ENCODE assay signal across 13 mouse cellular contexts in the genomic region with DNA sequence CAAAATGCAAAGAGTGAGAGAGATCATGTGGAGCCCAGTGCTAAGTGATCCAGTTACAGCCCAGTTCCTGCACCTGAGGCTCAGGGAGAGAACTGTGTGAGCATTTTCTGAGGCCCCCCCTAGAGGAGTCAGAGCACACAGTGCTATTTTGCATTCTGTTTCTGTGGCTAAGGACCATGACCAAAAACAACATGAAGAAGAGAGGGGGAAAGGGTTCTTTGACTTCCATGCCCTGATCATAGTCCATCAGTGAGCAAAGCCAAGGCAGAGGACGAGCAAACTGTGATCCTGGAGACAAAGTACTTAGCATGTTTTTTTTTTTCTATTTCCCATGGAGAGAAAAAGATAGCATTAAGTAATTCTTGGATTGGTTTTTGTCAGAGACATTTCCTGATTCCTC.
"Had no signal": no experiment of that assay in that cellular context is flagged by ENCODE, and none has a peak within 500 bp of the region (broad histone marks: within the 10 kb centered on the region; RNA-seq: fewer than 3 reads in every experiment).

No protein-coding gene starts in this region.

- H3K27ac ChIP-seq: intestine, embryonic 15.5 days; kidney, postnatal 0 days; limb, embryonic 12.5 days; limb, embryonic 15.5 days; liver, embryonic 13.5 days had no signal

- ATAC-seq: hindbrain, embryonic 16.5 days; intestine, embryonic 15.5 days had no signal

- H3K36me3 ChIP-seq: intestine, embryonic 15.5 days; limb, embryonic 12.5 days; limb, embryonic 15.5 days; liver, embryonic 13.5 days had no signal

- H3K4me3 ChIP-seq: intestine, embryonic 15.5 days; limb, embryonic 12.5 days; limb, embryonic 15.5 days; liver, embryonic 13.5 days had no signal

- DNase-seq: liver, embryonic 13.5 days; lung, adult 2 months; lung, postnatal 14 days; lung, postnatal 4 days; midbrain, embryonic 14.5 days; thymus, adult 18-20 months; thymus, postnatal 36 days had no signal

- H3K9ac ChIP-seq: intestine, embryonic 15.5 days; limb, embryonic 12.5 days; limb, embryonic 15.5 days; liver, embryonic 13.5 days had no signal

- H3K27me3 ChIP-seq: intestine, embryonic 15.5 days; limb, embryonic 12.5 days; limb, embryonic 15.5 days; liver, embryonic 13.5 days had no signal

- H3K4me1 ChIP-seq: intestine, embryonic 15.5 days; limb, embryonic 12.5 days; limb, embryonic 15.5 days; liver, embryonic 13.5 days had no signal

- H3K4me2 ChIP-seq: intestine, embryonic 15.5 days; limb, embryonic 12.5 days; limb, embryonic 15.5 days; liver, embryonic 13.5 days; midbrain, embryonic 11.5 days had no signal

- H3K9me3 ChIP-seq: intestine, embryonic 15.5 days; limb, embryonic 12.5 days; limb, embryonic 15.5 days; liver, embryonic 13.5 days had no signal
